Mouse (Mus musculus) stomach, postnatal 0 days (tissue): ENCODE results near the gene Nol4l.

Experiments
- CTCF ChIP-seq: IDR thresholded peaks from 2 replicates; pipeline ENCODE4 v1.5.1; 2016; ENCODE audit warnings: antibody characterized with exemption, low read depth, mild to moderate bottlenecking, moderate library complexity
- EP300 ChIP-seq: optimal IDR thresholded peaks from 2 replicates; pipeline ENCODE3; 2016; ENCODE audit warnings: antibody characterized with exemption

GRCm38 (mm10) chr2:153424557-153424956 is 105.2 kb downstream of the Nol4l start:
- TF ChIP-seq CTCF (no peak), EP300 (no peak)
